Mouse (Mus musculus) C2C12 (cell line): ENCODE measurements around the gene Fstl5. TPM values are rescaled to one million over a fixed set of nuclear protein-coding genes. Genes with fewer than 3 reads are reported as not detected.

Source experiments
- H3K27me3 ChIP-seq: one replicate; pipeline ENCODE4 v1.6.1; 2011; ENCODE audit not compliant: control insufficient read depth, insufficient read depth, insufficient read length
- H3K36me3 ChIP-seq: one replicate; pipeline ENCODE4 v1.6.1; 2011; ENCODE audit not compliant: control insufficient read depth, insufficient read depth
- H3K4me3 ChIP-seq: one replicate; pipeline ENCODE4 v1.5.1; 2011; ENCODE audit warnings: mild to moderate bottlenecking, control low read depth; ENCODE audit not compliant: poor library complexity, insufficient read depth, severe bottlenecking
- H3K79me2 ChIP-seq: one replicate; pipeline ENCODE4 v1.6.1; 2011; ENCODE audit not compliant: control insufficient read depth, insufficient read depth
- H3K79me3 ChIP-seq: one replicate; pipeline ENCODE4 v1.6.1; 2011; ENCODE audit warnings: low read depth, control low read depth
- H3ac ChIP-seq: one replicate; pipeline ENCODE3; 2011; ENCODE audit warnings: low read depth; ENCODE audit not compliant: control insufficient read depth, insufficient read length
- CEBPB ChIP-seq: IDR thresholded peaks from one replicate; pipeline ENCODE4 v1.6.1; 2011; ENCODE audit warnings: low read depth, mild to moderate bottlenecking, control low read depth, moderate library complexity
- CTCF ChIP-seq: IDR thresholded peaks from one replicate; pipeline ENCODE4 v1.5.1; 2011; ENCODE audit not compliant: control insufficient read depth, insufficient read depth, insufficient read length
- FOSL1 ChIP-seq: IDR thresholded peaks from one replicate; pipeline ENCODE4 v1.8.0; 2011; ENCODE audit warnings: mild to moderate bottlenecking, low read length; ENCODE audit not compliant: poor library complexity, insufficient read depth, severe bottlenecking
- MAX ChIP-seq: IDR thresholded peaks from one replicate; pipeline ENCODE4 v1.6.1; 2011; ENCODE audit warnings: mild to moderate bottlenecking, control low read depth
- MYOD1 ChIP-seq: IDR thresholded peaks from one replicate; pipeline ENCODE4 v1.6.1; 2011; ENCODE audit warnings: low read depth; ENCODE audit not compliant: control insufficient read depth, insufficient read length
- MYOG ChIP-seq: IDR thresholded peaks from one replicate; pipeline ENCODE4 v1.6.1; 2011; ENCODE audit not compliant: control insufficient read depth, insufficient read length; ENCODE audit errors: extremely low read depth
- USF1 ChIP-seq: IDR thresholded peaks from one replicate; pipeline ENCODE4 v1.6.1; 2011; ENCODE audit warnings: low read depth, mild to moderate bottlenecking, control low read depth, moderate library complexity
- polyA plus RNA-seq: library from polyadenylated mRNA; unstranded; fragments of >200 nt; fragmentation: generic; extraction: Trizol; gene quantifications from one replicate; pipeline ENCODE4 v1.2.1, GENCODE M21; 2012; ENCODE audit warnings: missing spikeins

The Fstl5 gene
- polyA plus RNA-seq, 1 experiment, result not detected

DNA sequence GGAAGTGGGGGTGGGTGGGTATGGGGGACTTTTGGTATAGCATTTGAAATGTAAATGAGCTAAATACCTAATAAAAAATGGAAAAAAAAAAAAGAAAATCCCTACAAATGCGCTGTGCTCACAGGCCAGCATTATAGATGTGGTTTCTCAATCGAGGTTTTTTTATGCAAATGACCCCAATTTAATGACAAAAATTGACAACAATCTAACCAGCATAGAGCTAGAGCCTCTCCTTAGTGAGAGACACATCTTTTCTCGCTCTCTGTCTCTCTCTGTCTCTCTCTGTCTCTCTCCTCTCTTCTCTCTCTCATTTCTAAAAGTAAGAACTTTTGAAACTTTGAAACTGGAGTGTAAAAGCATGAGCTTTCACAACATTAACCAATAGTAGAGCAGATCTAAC, 498.4 kb downstream of the Fstl5 start:
- no peak for TF ChIP-seq FOSL1
- no peak for TF ChIP-seq CEBPB
- TF ChIP-seq MAX, result no peak
- no peak for TF ChIP-seq MYOD1
- TF ChIP-seq CTCF, result no peak
- TF ChIP-seq USF1, result no peak
- no peak for TF ChIP-seq MYOG
- Histone ChIP-seq H3K79me3 (no peaks in the 10 kb centered on the region), H3ac (no peak overlapping the region), H3K79me2 (no peaks in the 10 kb centered on the region), H3K4me3 (no peak overlapping the region), H3K36me3 (no peaks in the 10 kb centered on the region), H3K27me3 (no peaks in the 10 kb centered on the region)

DNA sequence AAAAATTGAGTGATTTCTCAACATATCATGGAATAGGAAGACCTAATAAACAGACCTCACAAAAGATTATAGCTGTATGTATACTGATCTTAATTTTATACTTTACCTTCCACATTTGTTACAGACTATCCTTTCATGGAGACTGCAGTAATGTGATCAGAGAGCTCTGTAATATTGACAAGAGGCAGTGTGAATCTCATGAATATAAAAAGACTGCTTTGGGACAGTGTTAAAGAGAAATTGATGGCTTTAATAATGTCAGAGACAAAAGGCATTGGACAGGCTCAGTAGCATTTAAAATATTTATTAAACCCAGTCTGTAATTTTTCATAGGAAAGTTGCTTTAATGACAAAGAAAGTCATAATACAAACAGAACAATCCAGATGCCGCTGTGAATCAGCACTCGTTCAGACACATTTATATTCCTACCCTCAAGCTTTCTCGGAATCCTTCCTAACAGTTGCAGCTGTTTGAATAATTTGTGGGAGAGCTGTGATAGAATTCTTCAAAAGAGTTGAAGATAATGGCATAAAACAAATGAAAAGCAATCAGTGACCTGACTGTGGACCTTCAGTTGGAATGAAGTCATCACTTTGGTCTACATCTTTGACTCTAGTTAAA, 499.0 kb downstream of the Fstl5 start:
- no peaks in the 10 kb centered on the region for H3K27me3 ChIP-seq
- TF ChIP-seq MYOD1 (no peak), MAX (no peak), MYOG (no peak), CTCF (no peak), FOSL1 (no peak), CEBPB (no peak), USF1 (no peak)
- no peaks in the 10 kb centered on the region for H3K36me3 ChIP-seq

DNA sequence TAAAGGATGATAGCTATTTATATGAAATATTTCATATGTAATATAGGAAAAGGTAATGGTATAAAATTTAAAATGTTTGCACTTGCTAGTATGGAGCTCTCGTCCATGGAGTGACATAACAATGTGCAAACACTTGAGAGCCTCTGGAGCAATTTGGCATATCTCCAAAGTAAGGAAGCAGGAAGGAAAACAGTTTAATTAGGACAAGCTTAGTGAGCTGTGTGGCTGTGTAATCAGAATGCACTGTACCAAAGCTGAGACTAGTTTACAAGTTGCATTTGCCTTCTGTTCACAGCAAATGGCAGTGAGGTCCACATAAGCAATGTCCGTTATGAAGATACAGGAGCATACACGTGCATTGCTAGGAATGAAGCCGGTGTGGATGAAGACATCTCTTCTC, 519.1 kb downstream of the Fstl5 start:
- Histone ChIP-seq H3K79me2 (no peaks in the 10 kb centered on the region), H3K4me3 (no peak overlapping the region), H3K27me3 (no peaks in the 10 kb centered on the region), H3K79me3 (no peaks in the 10 kb centered on the region), H3K36me3 (no peaks in the 10 kb centered on the region), H3ac (no peak overlapping the region)
- no peak for TF ChIP-seq CTCF
- no peak for TF ChIP-seq CEBPB
- no peak for TF ChIP-seq FOSL1
- TF ChIP-seq USF1, result no peak
- no peak for TF ChIP-seq MAX
- no peak for TF ChIP-seq MYOD1
- TF ChIP-seq MYOG, result no peak

More for the DNA sequence above, 499.0 kb downstream of the Fstl5 start:
- Histone ChIP-seq H3K79me3 (no peaks in the 10 kb centered on the region), H3ac (no peak overlapping the region), H3K4me3 (no peak overlapping the region), H3K79me2 (no peaks in the 10 kb centered on the region)

DNA sequence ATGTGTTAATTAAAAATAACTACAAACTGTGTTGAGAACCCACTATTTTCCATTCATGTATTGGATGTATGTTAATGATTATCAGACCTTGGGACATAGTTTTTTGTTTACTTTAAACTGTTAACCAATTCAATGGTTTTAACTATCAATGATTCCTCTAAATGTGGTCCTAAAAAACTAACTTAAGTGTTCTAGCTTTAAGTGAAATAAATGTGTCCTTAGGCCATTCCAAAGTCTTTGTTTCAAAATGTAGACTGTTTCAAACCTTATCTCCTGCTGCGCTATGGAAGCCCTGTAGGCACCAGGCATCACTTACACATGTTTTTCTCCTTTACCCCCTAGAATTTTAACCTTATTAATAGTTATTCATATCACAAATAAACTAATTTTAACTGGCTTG, 546.0 kb downstream of the Fstl5 start:
- no peaks in the 10 kb centered on the region for H3K27me3 ChIP-seq
- H3K36me3 ChIP-seq, result no peaks in the 10 kb centered on the region
- no peaks in the 10 kb centered on the region for H3K79me2 ChIP-seq
- TF ChIP-seq CEBPB (no peak), FOSL1 (no peak), CTCF (no peak), MYOD1 (no peak), USF1 (no peak), MYOG (no peak), MAX (no peak)
- H3K4me3 ChIP-seq, result no peak overlapping the region
- no peaks in the 10 kb centered on the region for H3K79me3 ChIP-seq
- no peak overlapping the region for H3ac ChIP-seq

DNA sequence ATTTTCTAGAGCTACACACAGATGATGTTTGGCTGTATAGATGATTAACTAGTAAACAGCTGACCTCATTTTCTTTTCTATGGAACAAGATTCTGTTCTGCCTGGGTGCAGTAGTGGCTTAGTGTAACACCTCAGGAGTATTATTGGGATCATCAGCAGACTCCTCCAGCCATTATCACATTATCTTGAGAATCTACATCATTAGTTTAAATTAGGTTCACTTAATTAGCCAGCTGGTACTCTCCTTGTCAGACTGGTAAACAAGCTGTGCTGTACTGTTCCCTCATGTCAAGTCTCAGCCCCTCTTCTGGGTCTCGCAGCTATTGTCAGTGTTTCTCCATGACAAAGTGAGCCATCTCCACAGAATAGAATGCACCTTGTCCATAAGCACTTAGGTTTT, 580.2 kb downstream of the Fstl5 start:
- TF ChIP-seq MYOD1 (no peak), CTCF (no peak), MYOG (no peak), MAX (no peak), USF1 (no peak), CEBPB (no peak), FOSL1 (no peak)

DNA sequence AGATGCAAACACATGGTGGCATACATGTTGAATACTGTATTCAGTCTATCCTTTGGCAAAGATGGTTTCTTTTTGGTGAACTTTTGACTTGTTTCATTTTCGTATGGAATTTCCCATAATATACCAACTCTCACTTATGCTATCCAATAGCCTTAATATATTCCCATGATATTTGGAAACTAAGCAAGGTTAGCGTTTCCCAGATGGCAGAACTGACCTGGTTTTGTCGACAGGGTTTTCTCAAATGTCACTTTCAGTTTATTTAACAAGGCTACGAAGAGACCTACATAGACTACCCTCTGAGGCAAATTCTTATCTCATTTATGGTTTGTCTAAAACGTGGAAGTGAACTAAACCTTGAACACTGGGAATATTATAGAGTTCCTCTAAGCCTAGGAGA, 596.8 kb downstream of the Fstl5 start:
- TF ChIP-seq MYOD1 (no peak), USF1 (no peak), MYOG (no peak), CTCF (no peak), CEBPB (no peak), MAX (no peak), FOSL1 (no peak)
- no peak overlapping the region for H3ac ChIP-seq
- H3K79me3 ChIP-seq, result no peaks in the 10 kb centered on the region
- no peaks in the 10 kb centered on the region for H3K79me2 ChIP-seq
- H3K27me3 ChIP-seq, result no peaks in the 10 kb centered on the region
- no peak overlapping the region for H3K4me3 ChIP-seq
- H3K36me3 ChIP-seq, result no peaks in the 10 kb centered on the region

More for the DNA sequence above, 580.2 kb downstream of the Fstl5 start:
- H3K79me3 ChIP-seq, result no peaks in the 10 kb centered on the region
- no peaks in the 10 kb centered on the region for H3K79me2 ChIP-seq
- no peaks in the 10 kb centered on the region for H3K36me3 ChIP-seq
- no peak overlapping the region for H3K4me3 ChIP-seq
- H3K27me3 ChIP-seq, result no peaks in the 10 kb centered on the region
- no peak overlapping the region for H3ac ChIP-seq
